Mouse (Mus musculus): ENCODE results near the gene Drc1.

- no peak for TF ChIP-seq CTCF (IDR thresholded peaks at IDR 0.05; ENCODE audit: low read depth, low read length)
- no peak for TF ChIP-seq POLR2A (IDR thresholded peaks at IDR 0.05; ENCODE audit: extremely low read depth, insufficient read depth, low read length)
Measured at GRCm38 (mm10) chr5:30369426-30369825, 88.2 kb downstream of the Drc1 start.

Data from liver, adult 2 months (tissue).